Mouse (Mus musculus) natural killer cell, adult 2 months (primary cell): ENCODE measurements around the gene Ckm.

ENCODE experiments used
- DNase-seq, 2 experiments: peaks; one replicate each; pipeline ENCODE4 v3.0.0; 2022; ENCODE audit warnings: low spot score in 2 of 2

The Ckm gene

GRCm38 (mm10) chr7:19432475-19432874 lies 27.9 kb downstream of the Ckm start:
- no peak for DNase-seq

- DNase-seq: no peak
Measured at GRCm38 (mm10) chr7:19436276-19436675, 31.7 kb downstream of the Ckm start.

GRCm38 (mm10) chr7:19437048-19437447 lies 32.5 kb downstream of the Ckm start:
- no peak for DNase-seq

- no peak for DNase-seq
Measured at GRCm38 (mm10) chr7:19441448-19442091, 37.0 kb downstream of the Ckm start.

GRCm38 (mm10) chr7:19443344-19443743 lies 38.8 kb downstream of the Ckm start:
- DNase-seq: peak; percentile 69 to 78

- DNase-seq: no peak
Measured at GRCm38 (mm10) chr7:19444801-19445200, 40.2 kb downstream of the Ckm start.

- no peak for DNase-seq
Measured at GRCm38 (mm10) chr7:19447689-19448088, 43.1 kb downstream of the Ckm start.

GRCm38 (mm10) chr7:19449165-19449564 lies 44.6 kb downstream of the Ckm start:
- no peak for DNase-seq

GRCm38 (mm10) chr7:19455186-19455585 lies 50.6 kb downstream of the Ckm start:
- no peak for DNase-seq

GRCm38 (mm10) chr7:19455819-19456495 lies 51.4 kb downstream of the Ckm start:
- DNase-seq: no peak

GRCm38 (mm10) chr7:19456628-19457027 lies 52.1 kb downstream of the Ckm start:
- no peak for DNase-seq

GRCm38 (mm10) chr7:19457414-19458071 lies 53.0 kb downstream of the Ckm start:
- DNase-seq: peak; percentile 12 to 16

- DNase-seq: peak; percentile 22 to 51
Measured at GRCm38 (mm10) chr7:19458072-19458486, 53.5 kb downstream of the Ckm start.

GRCm38 (mm10) chr7:19458591-19459111 lies 54.1 kb downstream of the Ckm start, which contains the start of gene Mark4:
Mark4 (minus strand) TSS chr7:19458821.
- DNase-seq: peak; percentile 61 to 70

- DNase-seq: no peak
Measured at GRCm38 (mm10) chr7:19459144-19459870, 54.7 kb downstream of the Ckm start.

- no peak for DNase-seq
Measured at GRCm38 (mm10) chr7:19460500-19460899, 55.9 kb downstream of the Ckm start.

- peak; percentile 60 to 73 for DNase-seq
Measured at GRCm38 (mm10) chr7:19461488-19461887, 56.9 kb downstream of the Ckm start.

- no peak for DNase-seq
Measured at GRCm38 (mm10) chr7:19462443-19462842, 57.9 kb downstream of the Ckm start.

GRCm38 (mm10) chr7:19462884-19463381 lies 58.4 kb downstream of the Ckm start, which contains the start of gene Exoc3l2:
Exoc3l2 (plus strand) TSS chr7:19463331.
- DNase-seq: no peak

GRCm38 (mm10) chr7:19464367-19465307 lies 60.1 kb downstream of the Ckm start:
- DNase-seq: no peak
